Mouse (Mus musculus) hindbrain, embryonic 16.5 days (tissue): ENCODE results near the gene Rev1. TPM values are rescaled to one million over a fixed set of nuclear protein-coding genes. Genes with fewer than 3 reads are reported as not detected.
"Not testable (repeated sequence)": the region's sequence is repeated elsewhere in the genome, so short reads cannot be mapped to it uniquely, and the experiment has no call there.

ENCODE experiments used
- ATAC-seq: fragments of 200-750 bp; cut with Nextera tagmentation; 2 replicates; pipeline ENCODE4 v1.8.0; 2017; ENCODE audit warnings: moderate TSS enrichment, moderate library complexity
- H3K27ac ChIP-seq: fragments of 300-500 bp; sonication (generic); 2 replicates; pipeline ENCODE4 v1.5.1; 2014; ENCODE audit warnings: low read depth, mild to moderate bottlenecking, control low read depth, low read length, moderate library complexity
- H3K27me3 ChIP-seq: fragments of 300-500 bp; sonication (generic); replicated peaks from 2 replicates; pipeline ENCODE4 v1.6.1; 2014; ENCODE audit warnings: low read length; ENCODE audit not compliant: control insufficient read depth, insufficient read depth
- H3K36me3 ChIP-seq: fragments of 300-500 bp; sonication (generic); 2 replicates; pipeline ENCODE4 v1.6.1; 2014; ENCODE audit warnings: mild to moderate bottlenecking, low read length, moderate library complexity, mixed read lengths; ENCODE audit not compliant: control insufficient read depth, insufficient read depth
- H3K4me1 ChIP-seq: fragments of 300-500 bp; sonication (generic); 2 replicates; pipeline ENCODE4 v1.6.1; 2014; ENCODE audit warnings: low read depth, low read length; ENCODE audit not compliant: control insufficient read depth, insufficient read depth
- H3K4me2 ChIP-seq: fragments of 300-500 bp; sonication (generic); 2 replicates; pipeline ENCODE4 v1.6.1; 2014; ENCODE audit warnings: mild to moderate bottlenecking, low read length, control low read depth, moderate library complexity
- H3K4me3 ChIP-seq: fragments of 300-500 bp; sonication (generic); 2 replicates; pipeline ENCODE4 v1.5.1; 2014; ENCODE audit warnings: mild to moderate bottlenecking, low read length, control low read depth, moderate library complexity
- H3K9ac ChIP-seq: fragments of 300-500 bp; sonication (generic); 2 replicates; pipeline ENCODE4 v1.6.1; 2014; ENCODE audit warnings: low read depth, mild to moderate bottlenecking, control low read depth, low read length, moderate library complexity
- H3K9me3 ChIP-seq: fragments of 300-500 bp; sonication (generic); 2 replicates; pipeline ENCODE4 v1.6.1; 2014; ENCODE audit warnings: mild to moderate bottlenecking, low read length, moderate library complexity; ENCODE audit not compliant: control insufficient read depth
- WGBS: fragments of 180-500 bp; shearing (Covaris S2); extraction: QIAGEN DNeasy Blood & Tissue Kit; methylation state at CpG from one replicate; pipeline ENCODE4 v1.1.7; 2014; 5-methylcytosine and 5-hydroxymethylcytosine counted together
- polyA plus RNA-seq: library from polyadenylated mRNA; unstranded; fragments of >200 nt; fragmentation: Nextera tagmentation; extraction: Ambion mirVana; gene quantifications from 2 replicates; pipeline ENCODE4 v1.2.1, GENCODE M21; 2015

Gene Rev1
- polyA plus RNA-seq, 1 experiment from 2014 or later = 26.1 TPM

DNA sequence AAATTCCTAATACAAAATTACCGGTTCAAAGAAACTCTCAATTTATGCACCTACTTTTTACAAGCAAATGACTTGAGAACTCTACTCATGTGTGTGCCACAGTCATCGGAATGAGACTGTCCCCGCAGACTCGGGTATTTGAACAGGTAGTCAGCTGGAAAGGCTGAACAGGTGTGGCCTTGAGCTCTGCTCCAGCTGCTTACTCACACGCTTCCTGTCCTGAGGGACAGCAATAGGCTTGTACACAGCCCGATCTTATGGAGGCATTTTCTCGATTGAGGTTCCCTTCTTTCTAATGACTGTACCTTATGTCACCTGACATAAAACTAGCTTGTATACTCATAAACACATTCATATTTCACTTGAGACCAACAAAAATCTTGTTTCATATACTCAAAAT, 19.8 kb downstream of the Rev1 start:
- no peak for ATAC-seq
- WGBS = 86% methylated on average over 7 of the region's 7 CpGs
- no peaks in the 10 kb centered on the region for H3K4me1 ChIP-seq

GRCm38 (mm10) chr1:38103813-38104212, 25.8 kb downstream of the Rev1 start:
- H3K27me3 ChIP-seq = no peaks in the 10 kb centered on the region
- H3K4me3 ChIP-seq = no peak overlapping the region
- ATAC-seq = no peak
- H3K4me1 ChIP-seq = no peaks in the 10 kb centered on the region
- no peaks in the 10 kb centered on the region for H3K9me3 ChIP-seq
- no peak overlapping the region for H3K9ac ChIP-seq
- no peak overlapping the region for H3K4me2 ChIP-seq
- no peak overlapping the region for H3K27ac ChIP-seq
- WGBS = 76% methylated on average over 3 of the region's 3 CpGs
- peaks cover 5% of the 10 kb centered on the region for H3K36me3 ChIP-seq

More for the DNA sequence above, 19.8 kb downstream of the Rev1 start:
- H3K9me3 ChIP-seq = no peaks in the 10 kb centered on the region
- H3K36me3 ChIP-seq = peaks cover 5% of the 10 kb centered on the region
- H3K4me2 ChIP-seq = no peak overlapping the region
- H3K27me3 ChIP-seq = no peaks in the 10 kb centered on the region
- no peak overlapping the region for H3K4me3 ChIP-seq
- H3K9ac ChIP-seq = no peak overlapping the region
- H3K27ac ChIP-seq = no peak overlapping the region

DNA sequence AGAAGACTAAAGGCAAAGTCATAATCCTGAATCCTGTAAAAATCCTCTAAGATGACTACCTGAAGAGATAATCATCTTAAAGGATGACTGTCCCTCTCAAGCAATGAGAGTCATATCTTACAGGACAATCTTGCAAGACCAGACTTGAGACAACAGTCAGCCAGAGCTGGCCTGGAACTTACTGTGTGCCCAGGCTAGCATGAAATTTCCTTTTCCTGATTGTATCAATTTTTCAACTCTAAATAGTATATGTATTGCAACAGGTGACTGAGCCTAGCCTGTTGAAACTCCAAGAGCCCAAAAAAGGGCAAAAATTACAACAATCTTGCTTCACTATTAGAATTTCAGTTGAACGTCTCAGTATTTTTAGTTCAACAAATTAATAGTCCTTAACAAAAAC, 26.4 kb downstream of the Rev1 start:
- Histone ChIP-seq H3K4me2 (no peak overlapping the region), H3K9ac (no peak overlapping the region), H3K4me1 (no peaks in the 10 kb centered on the region), H3K9me3 (no peaks in the 10 kb centered on the region), H3K36me3 (peaks cover 5% of the 10 kb centered on the region), H3K27me3 (no peaks in the 10 kb centered on the region), H3K27ac (no peak overlapping the region), H3K4me3 (no peak overlapping the region)
- WGBS = 85% methylated on average over 1 of the region's 1 CpGs
- no peak for ATAC-seq

DNA sequence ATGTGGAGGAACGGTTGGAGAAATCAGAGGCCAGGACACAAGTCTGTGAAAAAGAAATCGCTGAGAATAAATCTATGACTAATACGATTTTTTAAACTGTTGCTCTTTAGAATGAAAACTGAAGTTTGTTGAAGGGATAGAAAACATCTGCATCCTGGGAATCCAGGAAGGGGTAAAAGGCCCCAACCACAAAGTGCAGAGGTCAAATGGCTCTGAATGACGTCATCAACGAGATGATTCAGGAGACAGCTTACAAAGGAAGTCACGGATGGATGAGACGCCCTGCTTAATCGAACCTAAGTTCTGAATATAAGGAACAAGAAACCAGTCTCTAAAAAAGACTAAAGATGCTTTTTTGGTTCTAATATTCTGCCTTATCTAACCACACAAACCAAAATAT, 48.3 kb downstream of the Rev1 start:
- no peak overlapping the region for H3K9ac ChIP-seq
- 74% methylated on average over 8 of the region's 8 CpGs for WGBS
- no peak for ATAC-seq
- no peak overlapping the region for H3K4me3 ChIP-seq
- no peak overlapping the region for H3K27ac ChIP-seq
- H3K4me2 ChIP-seq = no peak overlapping the region
- peaks cover 18% of the 10 kb centered on the region for H3K36me3 ChIP-seq
- H3K9me3 ChIP-seq = no peaks in the 10 kb centered on the region
- H3K4me1 ChIP-seq = no peaks in the 10 kb centered on the region
- H3K27me3 ChIP-seq = no peaks in the 10 kb centered on the region

- no peak overlapping the region for H3K9ac ChIP-seq
- ATAC-seq = no peak
- peaks cover 18% of the 10 kb centered on the region for H3K36me3 ChIP-seq
- no peak overlapping the region for H3K4me2 ChIP-seq
- no peaks in the 10 kb centered on the region for H3K9me3 ChIP-seq
- no peaks in the 10 kb centered on the region for H3K4me1 ChIP-seq
- H3K27ac ChIP-seq = no peak overlapping the region
- no peaks in the 10 kb centered on the region for H3K27me3 ChIP-seq
- WGBS = 91% methylated on average over 8 of the region's 8 CpGs
- H3K4me3 ChIP-seq = no peak overlapping the region
Measured at GRCm38 (mm10) chr1:38071326-38071725, 58.3 kb downstream of the Rev1 start.

GRCm38 (mm10) chr1:38067276-38067675, 62.3 kb downstream of the Rev1 start:
- WGBS = 95% methylated on average over 10 of the region's 10 CpGs
- H3K9ac ChIP-seq = no peak overlapping the region
- no peak overlapping the region for H3K4me3 ChIP-seq
- no peak overlapping the region for H3K27ac ChIP-seq
- peaks cover 28% of the 10 kb centered on the region for H3K36me3 ChIP-seq
- H3K9me3 ChIP-seq = no peaks in the 10 kb centered on the region
- no peaks in the 10 kb centered on the region for H3K4me1 ChIP-seq
- H3K27me3 ChIP-seq = no peaks in the 10 kb centered on the region
- no peak for ATAC-seq
- no peak overlapping the region for H3K4me2 ChIP-seq

DNA sequence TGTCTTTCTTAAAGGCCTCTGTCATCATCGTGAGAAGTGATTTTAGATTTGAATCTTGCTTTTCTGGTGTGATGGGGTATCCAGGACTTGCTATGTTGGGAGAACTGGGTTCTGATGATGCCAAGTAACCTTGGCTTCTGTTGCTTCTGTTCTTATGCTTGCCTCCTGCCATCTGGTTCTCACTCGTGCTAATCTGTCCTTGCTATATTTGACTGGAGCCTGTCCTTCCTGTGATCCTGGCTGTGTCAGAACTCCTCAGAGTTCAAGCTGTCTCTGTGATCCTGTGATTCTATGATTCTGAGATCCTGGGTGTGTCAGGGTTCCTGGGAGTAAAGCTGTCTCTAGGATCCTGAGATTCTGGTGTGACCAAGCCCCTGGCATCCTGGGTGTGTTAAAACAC, 67.4 kb downstream of the Rev1 start:
- WGBS = 91% methylated on average over 2 of the region's 2 CpGs
- ATAC-seq = not testable (repeated sequence)

GRCm38 (mm10) chr1:38058417-38058816, 71.2 kb downstream of the Rev1 start:
- peaks cover 41% of the 10 kb centered on the region for H3K36me3 ChIP-seq
- no peak for ATAC-seq
- no peak overlapping the region for H3K4me3 ChIP-seq
- no peaks in the 10 kb centered on the region for H3K9me3 ChIP-seq
- 78% methylated on average over 6 of the region's 6 CpGs for WGBS
- no peaks in the 10 kb centered on the region for H3K4me1 ChIP-seq
- no peak overlapping the region for H3K9ac ChIP-seq
- H3K27ac ChIP-seq = no peak overlapping the region
- H3K27me3 ChIP-seq = no peaks in the 10 kb centered on the region
- no peak overlapping the region for H3K4me2 ChIP-seq

More for the DNA sequence above, 67.4 kb downstream of the Rev1 start:
- not testable (repeated sequence) for H3K27me3 ChIP-seq, H3K4me1 ChIP-seq, H3K9ac ChIP-seq, H3K9me3 ChIP-seq, H3K4me2 ChIP-seq, H3K4me3 ChIP-seq, H3K27ac ChIP-seq
- H3K36me3 ChIP-seq = peaks cover 31% of the 10 kb centered on the region

DNA sequence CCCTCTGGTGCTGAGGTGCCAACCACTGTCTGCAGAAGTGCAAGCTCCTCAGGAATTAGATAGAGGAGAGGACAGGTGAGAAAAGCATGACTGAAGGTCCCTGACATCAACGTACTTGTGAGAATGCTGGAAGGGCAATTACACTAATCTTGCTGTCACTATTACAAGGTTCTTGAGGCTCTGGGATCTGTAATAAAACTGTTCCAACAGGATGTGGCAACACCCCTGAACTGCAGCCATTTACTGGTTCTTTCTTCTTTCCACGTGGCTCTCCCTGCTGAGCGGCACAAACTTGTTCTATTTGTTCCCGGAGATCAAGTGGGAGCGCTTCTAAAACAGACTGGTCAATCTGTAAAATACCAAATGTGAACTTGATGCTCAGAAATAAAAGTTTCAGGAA, 74.4 kb downstream of the Rev1 start:
- no peak for ATAC-seq
- Histone ChIP-seq H3K36me3 (peaks cover 54% of the 10 kb centered on the region), H3K27ac (no peak overlapping the region), H3K4me1 (no peaks in the 10 kb centered on the region), H3K4me2 (no peak overlapping the region), H3K4me3 (no peak overlapping the region), H3K27me3 (no peaks in the 10 kb centered on the region), H3K9ac (no peak overlapping the region), H3K9me3 (no peaks in the 10 kb centered on the region)
- WGBS = 87% methylated on average over 5 of the region's 5 CpGs

DNA sequence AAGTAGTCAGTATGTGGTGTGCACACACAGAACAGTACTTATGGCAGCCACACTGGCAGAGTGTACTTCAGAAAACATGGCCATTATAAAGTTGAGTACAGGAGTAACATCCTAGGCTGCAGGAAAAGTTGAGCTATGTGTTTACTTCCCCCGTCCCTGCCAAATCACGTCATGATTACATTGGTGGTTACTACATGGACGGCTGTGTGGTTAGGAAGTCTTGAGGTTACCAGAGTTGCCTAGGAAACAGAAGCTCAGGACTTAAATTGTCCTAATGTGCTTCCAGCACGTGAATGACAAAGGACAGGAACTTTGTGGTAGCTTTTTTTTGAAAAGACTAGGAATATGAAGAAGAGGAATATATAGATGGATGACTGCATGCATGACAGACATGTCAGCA, 80.0 kb downstream of the Rev1 start:
- Histone ChIP-seq H3K4me2 (no peak overlapping the region), H3K4me1 (no peaks in the 10 kb centered on the region), H3K27me3 (no peaks in the 10 kb centered on the region), H3K36me3 (peaks cover 62% of the 10 kb centered on the region), H3K9me3 (no peaks in the 10 kb centered on the region), H3K4me3 (no peak overlapping the region), H3K9ac (no peak overlapping the region), H3K27ac (no peak overlapping the region)
- WGBS = 72% methylated on average over 4 of the region's 4 CpGs
- ATAC-seq = no peak
